Mouse (Mus musculus): ENCODE measurements around the gene Saysd1.

GRCm38 (mm10) chr14:20113964-20114363 is 24.4 kb downstream of the Saysd1 start:
- peak; percentile 96 for TF ChIP-seq CTCF (IDR thresholded peaks at IDR 0.05)
- TF ChIP-seq EP300 (IDR thresholded peaks at IDR 0.05): no peak

All from lung, postnatal 0 days (tissue).